Mouse (Mus musculus) limb, embryonic 14.5 days (tissue): ENCODE measurements around the gene Tbc1d10a. TPM values are rescaled to one million over a fixed set of nuclear protein-coding genes. Genes with fewer than 3 reads are reported as not detected.

Experiments used
- ATAC-seq: fragments of 200-750 bp; cut with Nextera tagmentation; 2 replicates; pipeline ENCODE4 v1.8.0; 2017; ENCODE audit warnings: low read depth, moderate number of reproducible peaks, moderate TSS enrichment; ENCODE audit not compliant: low FRiP score
- DNase-seq: peaks from one replicate; pipeline ENCODE4 v3.0.0-alpha.2; 2015; ENCODE audit warnings: low spot score
- H3K27ac ChIP-seq: fragments of 300-500 bp; sonication (generic); replicated peaks from 2 replicates; pipeline ENCODE4 v1.5.1; 2014; ENCODE audit warnings: low read depth, mild to moderate bottlenecking, low read length, moderate library complexity, mixed read lengths
- H3K27me3 ChIP-seq: fragments of 300-500 bp; sonication (generic); 2 replicates; pipeline ENCODE4 v1.6.1; 2014; ENCODE audit warnings: low read length, mixed read lengths; ENCODE audit not compliant: control insufficient read depth, insufficient read depth
- H3K36me3 ChIP-seq: fragments of 300-500 bp; sonication (generic); 2 replicates; pipeline ENCODE4 v1.6.1; 2014; ENCODE audit warnings: mild to moderate bottlenecking, low read length, moderate library complexity, mixed read lengths; ENCODE audit not compliant: control insufficient read depth, insufficient read depth
- H3K4me1 ChIP-seq: fragments of 300-500 bp; sonication (generic); 2 replicates; pipeline ENCODE4 v1.6.1; 2014; ENCODE audit warnings: antibody characterized with exemption, low read length, mixed read lengths; ENCODE audit not compliant: control insufficient read depth, insufficient read depth
- H3K4me2 ChIP-seq: fragments of 300-500 bp; sonication (generic); replicated peaks from 2 replicates; pipeline ENCODE4 v1.6.1; 2014; ENCODE audit warnings: low read depth, mild to moderate bottlenecking, low read length, moderate library complexity; ENCODE audit not compliant: severe bottlenecking
- H3K4me3 ChIP-seq: fragments of 300-500 bp; sonication (generic); replicated peaks from 2 replicates; pipeline ENCODE4 v1.5.1; 2014; ENCODE audit warnings: low read length
- H3K9ac ChIP-seq: fragments of 300-500 bp; sonication (generic); 2 replicates; pipeline ENCODE4 v1.6.1; 2014; ENCODE audit warnings: mild to moderate bottlenecking, low read depth, low read length, moderate library complexity; ENCODE audit not compliant: severe bottlenecking
- H3K9me3 ChIP-seq: fragments of 300-500 bp; sonication (generic); 2 replicates; pipeline ENCODE4 v1.6.1; 2016; ENCODE audit warnings: low read length; ENCODE audit not compliant: control insufficient read depth
- POLR2A ChIP-seq: fragments of 200-500 bp; IDR thresholded peaks from 2 replicates; pipeline ENCODE4 v1.8.0; 2012; ENCODE audit warnings: inconsistent platforms, mild to moderate bottlenecking, moderate library complexity, borderline replicate concordance; ENCODE audit not compliant: insufficient read depth, insufficient read length; ENCODE audit errors: extremely low read depth
- WGBS: fragments of 180-500 bp; shearing (Covaris S2); extraction: QIAGEN DNeasy Blood & Tissue Kit; methylation state at CpG from one replicate; pipeline ENCODE4 v1.1.7; 2014; 5-methylcytosine and 5-hydroxymethylcytosine counted together
- polyA plus RNA-seq, 2 experiments: library from polyadenylated mRNA; depleted of rRNA in 1 of 2; stranded (reverse) in 1 of 2; unstranded in 1 of 2; fragments of >200 nt; fragmentation: Nextera tagmentation in 1 of 2; extraction: Ambion mirVana in 1 of 2; gene quantifications; 2 replicates each; pipeline versions ENCODE4 v1.2.1 to v1.2.3; 2012 to 2014

Tbc1d10a gene
- polyA plus RNA-seq, 2 experiments = 38.8 to 66.3 TPM

- H3K4me2 ChIP-seq = no peak overlapping the region
- 79% methylated on average over 6 of the region's 6 CpGs for WGBS
- no peak overlapping the region for H3K27ac ChIP-seq
- no peak overlapping the region for H3K4me3 ChIP-seq
- no peak overlapping the region for H3K9ac ChIP-seq
- peaks cover 50% of the 10 kb centered on the region for H3K36me3 ChIP-seq
- ATAC-seq (0 out of 2 replicates have a peak, but pooled peaks have one; percentile 25), DNase-seq (no peak)
- no peak for TF ChIP-seq POLR2A
- no peaks in the 10 kb centered on the region for H3K9me3 ChIP-seq
- no peaks in the 10 kb centered on the region for H3K27me3 ChIP-seq
- no peaks in the 10 kb centered on the region for H3K4me1 ChIP-seq
Observed at GRCm38 (mm10) chr11:4146381-4146780, 40.2 kb upstream of the Tbc1d10a start.

DNA sequence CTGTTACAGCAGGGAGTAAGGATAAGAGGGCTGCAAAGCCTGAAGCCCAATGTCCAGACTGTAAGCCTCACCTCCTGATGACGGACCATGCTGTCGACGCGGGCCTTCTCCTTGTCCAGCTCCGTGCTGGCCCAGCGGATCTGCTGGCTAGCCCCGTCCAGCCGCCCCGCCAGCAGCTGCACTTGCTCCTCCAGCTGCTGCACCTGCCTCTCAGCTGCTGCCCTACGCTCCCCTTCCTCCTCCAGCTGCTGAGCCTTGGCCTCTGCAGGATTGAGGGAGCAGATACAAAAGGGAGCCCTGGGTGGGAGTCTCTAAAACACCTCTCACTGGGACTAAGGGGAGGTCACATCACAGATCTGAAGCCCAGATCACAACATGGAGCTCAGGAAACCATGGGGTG, 39.5 kb upstream of the Tbc1d10a start:
- DNase-seq (no peak), ATAC-seq (0 out of 2 replicates have a peak, but pooled peaks have one; percentile 21)
- WGBS = 86% methylated on average over 10 of the region's 10 CpGs
- no peak for TF ChIP-seq POLR2A
- Histone ChIP-seq H3K9ac (no peak overlapping the region), H3K36me3 (peaks cover 43% of the 10 kb centered on the region), H3K4me3 (no peak overlapping the region), H3K27me3 (no peaks in the 10 kb centered on the region), H3K4me1 (no peaks in the 10 kb centered on the region), H3K27ac (no peak overlapping the region), H3K9me3 (no peaks in the 10 kb centered on the region), H3K4me2 (no peak overlapping the region)

DNA sequence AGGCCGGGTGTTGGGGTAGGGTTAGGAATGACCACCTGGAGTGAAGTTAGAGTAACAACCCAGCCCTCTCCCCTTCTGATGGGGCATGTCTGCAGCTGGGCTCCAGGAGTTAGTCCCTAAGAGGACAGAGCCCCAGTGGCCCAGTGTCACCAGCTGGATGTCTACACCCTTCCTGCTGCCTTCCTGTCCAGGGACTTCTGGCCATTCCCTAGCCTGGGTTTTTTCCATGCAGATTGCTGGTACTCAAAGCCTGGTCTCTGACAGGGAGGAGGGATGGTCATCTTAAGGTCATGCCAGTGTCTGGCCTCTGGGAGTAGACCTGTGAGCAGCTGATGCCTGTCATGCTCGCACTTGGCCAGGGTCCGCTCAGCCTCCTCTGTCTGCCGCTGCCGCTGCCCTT, 38.5 kb upstream of the Tbc1d10a start:
- DNase-seq (no peak), ATAC-seq (no peak)
- TF ChIP-seq POLR2A = no peak
- no peak overlapping the region for H3K4me3 ChIP-seq
- WGBS = 80% methylated on average over 5 of the region's 5 CpGs
- H3K27me3 ChIP-seq = no peaks in the 10 kb centered on the region
- peaks cover 37% of the 10 kb centered on the region for H3K36me3 ChIP-seq
- H3K27ac ChIP-seq = no peak overlapping the region
- no peak overlapping the region for H3K4me2 ChIP-seq
- no peaks in the 10 kb centered on the region for H3K9me3 ChIP-seq
- no peak overlapping the region for H3K9ac ChIP-seq
- H3K4me1 ChIP-seq = no peaks in the 10 kb centered on the region

GRCm38 (mm10) chr11:4148536-4149156, 37.9 kb upstream of the Tbc1d10a start:
- Histone ChIP-seq H3K9ac (no peak overlapping the region), H3K4me1 (no peaks in the 10 kb centered on the region), H3K27me3 (no peaks in the 10 kb centered on the region), H3K9me3 (no peaks in the 10 kb centered on the region), H3K4me3 (no peak overlapping the region), H3K27ac (no peak overlapping the region), H3K4me2 (no peak overlapping the region), H3K36me3 (peaks cover 32% of the 10 kb centered on the region)
- 84% methylated on average over 9 of the region's 9 CpGs for WGBS
- DNase-seq (no peak), ATAC-seq (no peak)
- no peak for TF ChIP-seq POLR2A

- no peak for TF ChIP-seq POLR2A
- ATAC-seq (no peak), DNase-seq (no peak)
- no peak overlapping the region for H3K4me2 ChIP-seq
- H3K27ac ChIP-seq = no peak overlapping the region
- H3K36me3 ChIP-seq = peaks cover 20% of the 10 kb centered on the region
- H3K4me1 ChIP-seq = no peaks in the 10 kb centered on the region
- H3K9me3 ChIP-seq = no peaks in the 10 kb centered on the region
- no peaks in the 10 kb centered on the region for H3K27me3 ChIP-seq
- WGBS = 91% methylated on average over 6 of the region's 6 CpGs
- H3K9ac ChIP-seq = no peak overlapping the region
- H3K4me3 ChIP-seq = no peak overlapping the region
Observed at GRCm38 (mm10) chr11:4149886-4150285, 36.7 kb upstream of the Tbc1d10a start.

GRCm38 (mm10) chr11:4153694-4154093, 32.9 kb upstream of the Tbc1d10a start:
- no peak for DNase-seq
- H3K9ac ChIP-seq = no peak overlapping the region
- no peak for ATAC-seq
- no peaks in the 10 kb centered on the region for H3K27me3 ChIP-seq
- H3K4me1 ChIP-seq = no peaks in the 10 kb centered on the region
- no peaks in the 10 kb centered on the region for H3K9me3 ChIP-seq
- TF ChIP-seq POLR2A = no peak
- H3K4me2 ChIP-seq = no peak overlapping the region
- H3K36me3 ChIP-seq = peaks cover 12% of the 10 kb centered on the region
- no peak overlapping the region for H3K27ac ChIP-seq
- no peak overlapping the region for H3K4me3 ChIP-seq
- WGBS = 91% methylated on average over 7 of the region's 7 CpGs
